Comparison of ENCODE assay signal across 19 mouse cellular contexts in genomic region chr6:86248562-86248961, GRCm38 (mm10). TPM values are rescaled to one million over a fixed set of nuclear protein-coding genes. Genes with fewer than 3 reads are reported as not detected.
A peak's percentile ranks its signal among the peaks of the same experiment; 100 is the strongest.
DNase-seq lines count a peak whose midpoint lies in the region; ATAC-seq and TF ChIP-seq lines count a peak whose summit lies in the region.
"Had no signal": no experiment of that assay in that cellular context is flagged by ENCODE, and none has a peak within 500 bp of the region (broad histone marks: within the 10 kb centered on the region; RNA-seq: fewer than 3 reads in every experiment).

No protein-coding gene starts in this region.

- no peak overlapping the region for H3K4me2 ChIP-seq in hindbrain, embryonic 14.5 days (replicated peaks)
- H3K4me2 ChIP-seq in hindbrain, embryonic 12.5 days (replicated peaks), result no peak overlapping the region
- H3K4me2 ChIP-seq in forebrain, embryonic 12.5 days, result no peak overlapping the region
- no peak overlapping the region for H3K4me2 ChIP-seq in forebrain, embryonic 16.5 days (ENCODE audit: low read length)
- no peak overlapping the region for H3K4me2 ChIP-seq in kidney, embryonic 16.5 days (replicated peaks; ENCODE audit: low read depth, low read length)
- H3K4me2 ChIP-seq: embryonic facial prominence, embryonic 15.5 days; intestine, embryonic 15.5 days had no signal

- no peaks in the 10 kb centered on the region for H3K9me3 ChIP-seq in hindbrain, embryonic 14.5 days (ENCODE audit: control insufficient read depth, low read length)
- no peaks in the 10 kb centered on the region for H3K9me3 ChIP-seq in hindbrain, embryonic 12.5 days (replicated peaks)
- H3K9me3 ChIP-seq in forebrain, embryonic 12.5 days, result no peaks in the 10 kb centered on the region
- H3K9me3 ChIP-seq in forebrain, embryonic 16.5 days (ENCODE audit: control insufficient read depth, low read length), result no peaks in the 10 kb centered on the region
- no peaks in the 10 kb centered on the region for H3K9me3 ChIP-seq in kidney, embryonic 16.5 days (ENCODE audit: low read length)
- H3K9me3 ChIP-seq: embryonic facial prominence, embryonic 15.5 days; hindbrain, embryonic 13.5 days; intestine, embryonic 15.5 days had no signal

- H3K9ac ChIP-seq in hindbrain, embryonic 14.5 days, result no peak overlapping the region
- no peak overlapping the region for H3K9ac ChIP-seq in hindbrain, embryonic 12.5 days
- no peak overlapping the region for H3K9ac ChIP-seq in forebrain, embryonic 12.5 days
- H3K9ac ChIP-seq in forebrain, embryonic 16.5 days (replicated peaks; ENCODE audit: low read depth, low read length), result no peak overlapping the region
- H3K9ac ChIP-seq in kidney, embryonic 16.5 days (replicated peaks; ENCODE audit: low read length), result no peak overlapping the region
- H3K9ac ChIP-seq: embryonic facial prominence, embryonic 15.5 days; hindbrain, embryonic 13.5 days; intestine, embryonic 15.5 days had no signal

- no peaks in the 10 kb centered on the region for H3K36me3 ChIP-seq in hindbrain, embryonic 14.5 days (replicated peaks; ENCODE audit: control insufficient read depth, insufficient read depth)
- H3K36me3 ChIP-seq in hindbrain, embryonic 12.5 days, result no peaks in the 10 kb centered on the region
- no peaks in the 10 kb centered on the region for H3K36me3 ChIP-seq in forebrain, embryonic 12.5 days (replicated peaks)
- no peaks in the 10 kb centered on the region for H3K36me3 ChIP-seq in forebrain, embryonic 16.5 days (ENCODE audit: control insufficient read depth, insufficient read depth)
- no peaks in the 10 kb centered on the region for H3K36me3 ChIP-seq in kidney, embryonic 16.5 days (ENCODE audit: insufficient read depth, low read length)
- H3K36me3 ChIP-seq: embryonic facial prominence, embryonic 15.5 days; hindbrain, embryonic 13.5 days; intestine, embryonic 15.5 days had no signal

- no peak for ATAC-seq in hindbrain, embryonic 14.5 days (ENCODE audit: low FRiP score)
- no peak for ATAC-seq in hindbrain, embryonic 12.5 days (ENCODE audit: low FRiP score)
- ATAC-seq in forebrain, embryonic 12.5 days (ENCODE audit: low FRiP score), result peak; percentile 61; the same call in 1 of the 2 replicates
- no peak for ATAC-seq in forebrain, embryonic 16.5 days
- ATAC-seq in kidney, embryonic 16.5 days (ENCODE audit: low FRiP score, low TSS enrichment), result no peak
- ATAC-seq: intestine, embryonic 15.5 days had no signal

- no peak for TF ChIP-seq CTCF in brain, embryonic 14.5 days (IDR thresholded peaks at IDR 0.05; ENCODE audit: borderline replicate concordance, extremely low read depth, insufficient read depth, insufficient read length)

- TF ChIP-seq POLR2A in brain, embryonic 14.5 days (IDR thresholded peaks at IDR 0.05; ENCODE audit: borderline replicate concordance, extremely low read depth, insufficient read depth, insufficient read length, poor library complexity, severe bottlenecking), result no peak

- 0 out of 2 replicates have a peak overlapping the region, but pooled peaks have one; percentile 14 for H3K27ac ChIP-seq in hindbrain, embryonic 14.5 days
- no peak overlapping the region for H3K27ac ChIP-seq in hindbrain, embryonic 12.5 days
- H3K27ac ChIP-seq in forebrain, embryonic 12.5 days, result peak overlapping the region; percentile 77
- peak overlapping the region; percentile 67 for H3K27ac ChIP-seq in forebrain, embryonic 16.5 days (ENCODE audit: low read length)
- H3K27ac ChIP-seq in kidney, embryonic 16.5 days (ENCODE audit: low read length), result no peak overlapping the region
- H3K27ac ChIP-seq: embryonic facial prominence, embryonic 15.5 days; intestine, embryonic 15.5 days had no signal

- H3K4me1 ChIP-seq in hindbrain, embryonic 14.5 days (replicated peaks; ENCODE audit: control insufficient read depth, insufficient read depth, low read length), result no peaks in the 10 kb centered on the region
- H3K4me1 ChIP-seq in hindbrain, embryonic 12.5 days, result peaks cover 18% of the 10 kb centered on the region
- H3K4me1 ChIP-seq in forebrain, embryonic 12.5 days, result peaks cover 23% of the 10 kb centered on the region
- H3K4me1 ChIP-seq in forebrain, embryonic 16.5 days (replicated peaks; ENCODE audit: control insufficient read depth, insufficient read depth, low read length), result peaks cover 21% of the 10 kb centered on the region
- H3K4me1 ChIP-seq in kidney, embryonic 16.5 days (ENCODE audit: insufficient read depth, low read length), result peaks cover 19% of the 10 kb centered on the region
- H3K4me1 ChIP-seq: intestine, embryonic 15.5 days had no signal

- 77% methylated on average over 1 of the region's 1 CpGs for WGBS in hindbrain, embryonic 14.5 days
- WGBS in hindbrain, embryonic 12.5 days, result 80% methylated on average over 1 of the region's 1 CpGs
- WGBS in forebrain, embryonic 12.5 days, result 28% methylated on average over 1 of the region's 1 CpGs
- 12% methylated on average over 1 of the region's 1 CpGs for WGBS in forebrain, embryonic 16.5 days
- WGBS in kidney, embryonic 16.5 days, result 86% methylated on average over 1 of the region's 1 CpGs

- H3K4me3 ChIP-seq in hindbrain, embryonic 14.5 days (replicated peaks; ENCODE audit: low read length), result no peak overlapping the region
- no peak overlapping the region for H3K4me3 ChIP-seq in hindbrain, embryonic 12.5 days
- H3K4me3 ChIP-seq in forebrain, embryonic 12.5 days (replicated peaks), result no peak overlapping the region
- H3K4me3 ChIP-seq in forebrain, embryonic 16.5 days (replicated peaks; ENCODE audit: low read length), result no peak overlapping the region
- no peak overlapping the region for H3K4me3 ChIP-seq in kidney, embryonic 16.5 days (ENCODE audit: low read length)
- H3K4me3 ChIP-seq: embryonic facial prominence, embryonic 15.5 days; erythroblast, embryonic 14.5 days; hindbrain, embryonic 13.5 days; intestine, embryonic 15.5 days had no signal

- no peaks in the 10 kb centered on the region for H3K27me3 ChIP-seq in hindbrain, embryonic 14.5 days (ENCODE audit: control insufficient read depth, insufficient read depth, low read length)
- no peaks in the 10 kb centered on the region for H3K27me3 ChIP-seq in hindbrain, embryonic 12.5 days
- H3K27me3 ChIP-seq in forebrain, embryonic 12.5 days, result no peaks in the 10 kb centered on the region
- no peaks in the 10 kb centered on the region for H3K27me3 ChIP-seq in forebrain, embryonic 16.5 days (replicated peaks; ENCODE audit: control insufficient read depth, insufficient read depth, low read length)
- H3K27me3 ChIP-seq in kidney, embryonic 16.5 days (ENCODE audit: insufficient read depth, low read length), result no peaks in the 10 kb centered on the region
- H3K27me3 ChIP-seq: embryonic facial prominence, embryonic 15.5 days; hindbrain, embryonic 13.5 days; intestine, embryonic 15.5 days had no signal

- no peak for DNase-seq in hindbrain, embryonic 14.5 days (ENCODE audit: low spot score)
- peak; percentile 51 for DNase-seq in brain, embryonic 14.5 days (ENCODE audit: low read depth)
- no peak for DNase-seq in gastrocnemius, adult 18-20 months (ENCODE audit: low spot score)
- DNase-seq: adrenal gland, postnatal 10 days; cerebellum, adult 11-12 months; cerebellum, adult 9-10 months; cerebellum, postnatal 36 days; gastrocnemius, postnatal 36 days; heart, adult 11 months; heart, postnatal 10 days; heart, postnatal 4 days had no signal

RNA-seq across cellular contexts. Expression of gene Tgfa, which starts 53.5 kb away (rescaled TPM):
- polyA plus RNA-seq in hindbrain, embryonic 14.5 days (2014; fragmentation: Nextera tagmentation; extraction: Ambion mirVana), result 23.1 and 27.2 TPM in 2 replicates
- 4.0 and 4.7 TPM in 2 replicates for polyA plus RNA-seq in hindbrain, embryonic 12.5 days (2016; fragmentation: Nextera tagmentation; extraction: Ambion mirVana)
- 5.3 and 10.0 TPM in 2 replicates for polyA plus RNA-seq in brain, embryonic 14.5 days (2012; rRNA removed)
- polyA plus RNA-seq in forebrain, embryonic 12.5 days (2016; fragmentation: Nextera tagmentation; extraction: Ambion mirVana), result 3.0 and 4.3 TPM in 2 replicates
- 14.6 and 19.7 TPM in 2 replicates for polyA plus RNA-seq in forebrain, embryonic 16.5 days (2015; fragmentation: Nextera tagmentation; extraction: Ambion mirVana)
- 7.7 and 9.1 TPM in 2 replicates for polyA plus RNA-seq in kidney, embryonic 16.5 days (2015; fragmentation: Nextera tagmentation; extraction: Ambion mirVana)
- total RNA-seq in gastrocnemius, adult 18-20 months (2021), result under 1 TPM; 0.27 to 0.36 TPM
- polyA plus RNA-seq: erythroblast, embryonic 14.5 days had no signal

Comparison
In these comparisons a context has a peak if more than half of its experiments do, and no peak if none do; other contexts are left out.
1. H3K27ac ChIP-seq: peak in hindbrain, embryonic 14.5 days (single experiment), forebrain, embryonic 12.5 days (single experiment) and forebrain, embryonic 16.5 days (single experiment); none in hindbrain, embryonic 12.5 days (single experiment) and kidney, embryonic 16.5 days (single experiment).